Mouse (Mus musculus): ENCODE results near the gene Trpd52l3.

DNA sequence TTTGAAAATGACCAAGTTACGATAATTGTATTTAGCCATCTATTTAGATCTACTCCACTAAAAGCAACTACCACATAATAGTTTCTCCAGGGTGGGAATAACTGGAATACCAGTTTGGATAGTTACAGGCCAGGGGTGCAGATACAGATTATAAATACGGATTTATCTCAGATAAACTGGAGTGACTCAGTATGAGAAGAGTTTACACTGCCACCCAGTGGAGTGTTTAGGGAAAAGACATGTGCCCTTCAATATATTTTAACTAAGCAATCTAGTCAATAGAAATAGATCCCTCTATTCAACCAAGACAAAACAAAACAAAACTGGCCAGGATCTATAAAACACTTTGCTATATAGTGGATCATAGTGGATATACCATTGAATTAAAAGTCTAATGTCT is 24.7 kb upstream of the Trpd52l3 start:
- TF ChIP-seq CTCF (IDR thresholded peaks at IDR 0.05; ENCODE audit: insufficient read depth, low read depth, low read length) (no peak), POLR2A (IDR thresholded peaks at IDR 0.05; ENCODE audit: insufficient read depth, low read depth, low read length) (no peak)
